Mouse (Mus musculus) C2C12 (cell line): Measurements from ENCODE around the gene Prkab2. TPM values are rescaled to one million over a fixed set of nuclear protein-coding genes. Genes with fewer than 3 reads are reported as not detected.

Experiments used
- H3K27me3 ChIP-seq: one replicate; pipeline ENCODE4 v1.6.1; 2011; ENCODE audit not compliant: control insufficient read depth, insufficient read depth, insufficient read length
- H3K36me3 ChIP-seq: one replicate; pipeline ENCODE4 v1.6.1; 2011; ENCODE audit not compliant: control insufficient read depth, insufficient read depth
- H3K4me3 ChIP-seq: one replicate; pipeline ENCODE4 v1.5.1; 2011; ENCODE audit warnings: mild to moderate bottlenecking, control low read depth; ENCODE audit not compliant: poor library complexity, insufficient read depth, severe bottlenecking
- H3K79me2 ChIP-seq: one replicate; pipeline ENCODE4 v1.6.1; 2011; ENCODE audit not compliant: control insufficient read depth, insufficient read depth
- H3K79me3 ChIP-seq: one replicate; pipeline ENCODE4 v1.6.1; 2011; ENCODE audit warnings: low read depth, control low read depth
- H3ac ChIP-seq: one replicate; pipeline ENCODE3; 2011; ENCODE audit warnings: low read depth; ENCODE audit not compliant: control insufficient read depth, insufficient read length
- CEBPB ChIP-seq: IDR thresholded peaks from one replicate; pipeline ENCODE4 v1.6.1; 2011; ENCODE audit warnings: low read depth, mild to moderate bottlenecking, control low read depth, moderate library complexity
- CTCF ChIP-seq: IDR thresholded peaks from one replicate; pipeline ENCODE4 v1.5.1; 2011; ENCODE audit not compliant: control insufficient read depth, insufficient read depth, insufficient read length
- FOSL1 ChIP-seq: IDR thresholded peaks from one replicate; pipeline ENCODE4 v1.8.0; 2011; ENCODE audit warnings: mild to moderate bottlenecking, low read length; ENCODE audit not compliant: poor library complexity, insufficient read depth, severe bottlenecking
- MAX ChIP-seq: IDR thresholded peaks from one replicate; pipeline ENCODE4 v1.6.1; 2011; ENCODE audit warnings: mild to moderate bottlenecking, control low read depth
- MYOD1 ChIP-seq: IDR thresholded peaks from one replicate; pipeline ENCODE4 v1.6.1; 2011; ENCODE audit warnings: low read depth; ENCODE audit not compliant: control insufficient read depth, insufficient read length
- MYOG ChIP-seq: IDR thresholded peaks from one replicate; pipeline ENCODE4 v1.6.1; 2011; ENCODE audit not compliant: control insufficient read depth, insufficient read length; ENCODE audit errors: extremely low read depth
- USF1 ChIP-seq: IDR thresholded peaks from one replicate; pipeline ENCODE4 v1.6.1; 2011; ENCODE audit warnings: low read depth, mild to moderate bottlenecking, control low read depth, moderate library complexity
- polyA plus RNA-seq: library from polyadenylated mRNA; unstranded; fragments of >200 nt; fragmentation: generic; extraction: Trizol; gene quantifications from one replicate; pipeline ENCODE4 v1.2.1, GENCODE M21; 2012; ENCODE audit warnings: missing spikeins

The Prkab2 gene
- polyA plus RNA-seq, 1 experiment, result 5.6 TPM

- Histone ChIP-seq H3K79me2 (no peaks in the 10 kb centered on the region), H3K4me3 (no peak overlapping the region), H3ac (no peak overlapping the region), H3K36me3 (peaks cover 3% of the 10 kb centered on the region), H3K27me3 (no peaks in the 10 kb centered on the region), H3K79me3 (no peaks in the 10 kb centered on the region)
- no peak for TF ChIP-seq USF1
- TF ChIP-seq CEBPB, result no peak
- no peak for TF ChIP-seq FOSL1
- no peak for TF ChIP-seq MYOG
Observed at GRCm38 (mm10) chr3:97699061-97699460, 41.1 kb downstream of the Prkab2 start.

- Histone ChIP-seq H3K36me3 (no peaks in the 10 kb centered on the region), H3ac (no peak overlapping the region), H3K4me3 (no peak overlapping the region), H3K79me2 (no peaks in the 10 kb centered on the region), H3K27me3 (no peaks in the 10 kb centered on the region), H3K79me3 (no peaks in the 10 kb centered on the region)
- TF ChIP-seq MYOG (no peak), CTCF (no peak), FOSL1 (no peak), USF1 (no peak), MYOD1 (no peak), MAX (no peak), CEBPB (no peak)
Observed at GRCm38 (mm10) chr3:97701198-97701597, 43.2 kb downstream of the Prkab2 start.

- Histone ChIP-seq H3K79me2 (no peaks in the 10 kb centered on the region), H3K27me3 (no peaks in the 10 kb centered on the region), H3K79me3 (no peaks in the 10 kb centered on the region)
Observed at GRCm38 (mm10) chr3:97702448-97703080, 44.6 kb downstream of the Prkab2 start.

GRCm38 (mm10) chr3:97705508-97705907, 47.5 kb downstream of the Prkab2 start:
- Histone ChIP-seq H3K4me3 (no peak overlapping the region), H3K79me3 (no peaks in the 10 kb centered on the region), H3K36me3 (no peaks in the 10 kb centered on the region), H3K79me2 (no peaks in the 10 kb centered on the region), H3ac (no peak overlapping the region), H3K27me3 (no peaks in the 10 kb centered on the region)
- TF ChIP-seq CEBPB (no peak), MYOD1 (no peak)

More at GRCm38 (mm10) chr3:97702448-97703080, 44.6 kb downstream of the Prkab2 start:
- TF ChIP-seq CEBPB (no peak), USF1 (no peak), MYOG (no peak), MAX (no peak), CTCF (no peak), FOSL1 (no peak), MYOD1 (no peak)
- Histone ChIP-seq H3ac (no peak overlapping the region), H3K36me3 (no peaks in the 10 kb centered on the region), H3K4me3 (no peak overlapping the region)

GRCm38 (mm10) chr3:97706561-97706960, 48.6 kb downstream of the Prkab2 start:
- no peak for TF ChIP-seq USF1
- TF ChIP-seq CTCF, result no peak
- TF ChIP-seq MYOG, result no peak
- no peak for TF ChIP-seq CEBPB
- TF ChIP-seq FOSL1, result no peak
- no peak for TF ChIP-seq MYOD1
- TF ChIP-seq MAX, result no peak
- H3ac ChIP-seq, result no peak overlapping the region
- no peaks in the 10 kb centered on the region for H3K79me3 ChIP-seq
- no peaks in the 10 kb centered on the region for H3K27me3 ChIP-seq
- no peak overlapping the region for H3K4me3 ChIP-seq
- H3K36me3 ChIP-seq, result no peaks in the 10 kb centered on the region
- H3K79me2 ChIP-seq, result no peaks in the 10 kb centered on the region

- no peak overlapping the region for H3K4me3 ChIP-seq
- H3K27me3 ChIP-seq, result no peaks in the 10 kb centered on the region
- no peaks in the 10 kb centered on the region for H3K79me3 ChIP-seq
- TF ChIP-seq CTCF, result no peak
- no peak for TF ChIP-seq MYOD1
- TF ChIP-seq FOSL1, result no peak
- TF ChIP-seq USF1, result no peak
- TF ChIP-seq CEBPB, result no peak
- no peak for TF ChIP-seq MAX
- TF ChIP-seq MYOG, result no peak
- no peaks in the 10 kb centered on the region for H3K36me3 ChIP-seq
- H3K79me2 ChIP-seq, result no peaks in the 10 kb centered on the region
- H3ac ChIP-seq, result no peak overlapping the region
Observed at GRCm38 (mm10) chr3:97710134-97710533, 52.1 kb downstream of the Prkab2 start.
